Mouse (Mus musculus) hindbrain, embryonic 11.5 days (tissue): ENCODE measurements at regions not wholly inside any gene's neighbourhood (a gene's known extent, or its start where the extent isn't known, plus 50 kb on each side); places are given as distances from the start of the nearest gene placed in this dataset.

Experiments
- ATAC-seq: fragments of 200-750 bp; cut with Nextera tagmentation; 2 replicates; pipeline ENCODE4 v1.8.0; 2017; ENCODE audit warnings: mild to moderate bottlenecking, moderate TSS enrichment, moderate library complexity; ENCODE audit not compliant: low FRiP score
- DNase-seq: peaks from one replicate; pipeline ENCODE4 v3.0.0-alpha.2; 2015; ENCODE audit warnings: low spot score
- H3K27ac ChIP-seq: fragments of 300-500 bp; sonication (generic); 2 replicates; pipeline ENCODE4 v1.5.1; 2014; ENCODE audit warnings: mild to moderate bottlenecking, low read depth, low read length
- H3K27me3 ChIP-seq: fragments of 300-500 bp; sonication (generic); 2 replicates; pipeline ENCODE4 v1.6.1; 2014; ENCODE audit warnings: mild to moderate bottlenecking, low read length, moderate library complexity, mixed read lengths; ENCODE audit not compliant: control insufficient read depth, insufficient read depth
- H3K36me3 ChIP-seq: fragments of 300-500 bp; sonication (generic); 2 replicates; pipeline ENCODE4 v1.6.1; 2014; ENCODE audit warnings: mild to moderate bottlenecking, low read length, moderate library complexity, mixed read lengths; ENCODE audit not compliant: control insufficient read depth, insufficient read depth
- H3K4me1 ChIP-seq: fragments of 300-500 bp; sonication (generic); replicated peaks from 2 replicates; pipeline ENCODE4 v1.6.1; 2014; ENCODE audit warnings: low read length, mixed read lengths; ENCODE audit not compliant: control insufficient read depth, insufficient read depth
- H3K4me2 ChIP-seq: fragments of 300-500 bp; sonication (generic); replicated peaks from 2 replicates; pipeline ENCODE4 v1.6.1; 2014; ENCODE audit warnings: mild to moderate bottlenecking, low read depth, low read length
- H3K4me3 ChIP-seq: fragments of 300-500 bp; sonication (generic); 2 replicates; pipeline ENCODE4 v1.5.1; 2014; ENCODE audit warnings: low read depth, low read length
- H3K9ac ChIP-seq: fragments of 300-500 bp; sonication (generic); 2 replicates; pipeline ENCODE4 v1.6.1; 2014; ENCODE audit warnings: low read depth, low read length
- H3K9me3 ChIP-seq: fragments of 300-500 bp; sonication (generic); 2 replicates; pipeline ENCODE4 v1.6.1; 2016; ENCODE audit warnings: low read length; ENCODE audit not compliant: control insufficient read depth
- WGBS: fragments of 180-500 bp; shearing (Covaris S2); extraction: QIAGEN DNeasy Blood & Tissue Kit; methylation state at CpG from one replicate; pipeline ENCODE4 v1.1.7; 2014; 5-methylcytosine and 5-hydroxymethylcytosine counted together

GRCm38 (mm10) chr10:91701822-91702221 is 520.7 kb upstream of the Tmpo start:
- no peak overlapping the region for H3K4me2 ChIP-seq
- WGBS = 83% methylated on average over 3 of the region's 3 CpGs
- H3K27ac ChIP-seq = no peak overlapping the region
- no peak overlapping the region for H3K9ac ChIP-seq
- no peak for DNase-seq
- H3K9me3 ChIP-seq = no peaks in the 10 kb centered on the region
- no peaks in the 10 kb centered on the region for H3K36me3 ChIP-seq
- no peak overlapping the region for H3K4me3 ChIP-seq
- no peaks in the 10 kb centered on the region for H3K27me3 ChIP-seq
- ATAC-seq = no peak
- no peaks in the 10 kb centered on the region for H3K4me1 ChIP-seq

- Histone ChIP-seq H3K9me3 (no peaks in the 10 kb centered on the region), H3K4me3 (no peak overlapping the region), H3K4me1 (no peaks in the 10 kb centered on the region), H3K4me2 (no peak overlapping the region), H3K27me3 (no peaks in the 10 kb centered on the region), H3K36me3 (no peaks in the 10 kb centered on the region), H3K27ac (peak overlapping the region; percentile 67), H3K9ac (no peak overlapping the region)
- peak; percentile 10 for DNase-seq
- 54% methylated on average over 8 of the region's 8 CpGs for WGBS
- ATAC-seq = peak; percentile 60; the same call in 1 of the 2 replicates
These were observed 505.0 kb upstream of the Tmpo start for GRCm38 (mm10) chr10:91686082-91686618.

- no peaks in the 10 kb centered on the region for H3K9me3 ChIP-seq
- no peaks in the 10 kb centered on the region for H3K27me3 ChIP-seq
- no peaks in the 10 kb centered on the region for H3K4me1 ChIP-seq
- H3K4me2 ChIP-seq = no peak overlapping the region
- 54% methylated on average over 8 of the region's 8 CpGs for WGBS
- H3K4me3 ChIP-seq = no peak overlapping the region
- no peak overlapping the region for H3K9ac ChIP-seq
- H3K27ac ChIP-seq = peak overlapping the region; percentile 67
- ATAC-seq = peak; percentile 87
- peak; percentile 22 for DNase-seq
- H3K36me3 ChIP-seq = no peaks in the 10 kb centered on the region
These were observed 504.3 kb upstream of the Tmpo start for GRCm38 (mm10) chr10:91685164-91686027.

- H3K4me3 ChIP-seq = no peak overlapping the region
- DNase-seq (no peak), ATAC-seq (no peak)
- no peak overlapping the region for H3K9ac ChIP-seq
- no peak overlapping the region for H3K27ac ChIP-seq
- H3K4me2 ChIP-seq = no peak overlapping the region
- no peaks in the 10 kb centered on the region for H3K36me3 ChIP-seq
- no peaks in the 10 kb centered on the region for H3K4me1 ChIP-seq
- H3K27me3 ChIP-seq = no peaks in the 10 kb centered on the region
- no peaks in the 10 kb centered on the region for H3K9me3 ChIP-seq
These were observed 498.5 kb upstream of the Tmpo start for GRCm38 (mm10) chr10:91679641-91680040.

- no peaks in the 10 kb centered on the region for H3K36me3 ChIP-seq
- H3K4me2 ChIP-seq = no peak overlapping the region
- H3K4me1 ChIP-seq = no peaks in the 10 kb centered on the region
- DNase-seq = no peak
- H3K9me3 ChIP-seq = no peaks in the 10 kb centered on the region
- no peak overlapping the region for H3K4me3 ChIP-seq
- no peak overlapping the region for H3K9ac ChIP-seq
- ATAC-seq = no peak
- no peak overlapping the region for H3K27ac ChIP-seq
- no peaks in the 10 kb centered on the region for H3K27me3 ChIP-seq
These were observed 456.8 kb upstream of the Tmpo start for GRCm38 (mm10) chr10:91637911-91638310.

GRCm38 (mm10) chr10:91628672-91629071 is 447.6 kb upstream of the Tmpo start:
- Histone ChIP-seq H3K9me3 (no peaks in the 10 kb centered on the region), H3K27ac (no peak overlapping the region), H3K4me1 (no peaks in the 10 kb centered on the region), H3K4me3 (no peak overlapping the region), H3K9ac (no peak overlapping the region), H3K36me3 (no peaks in the 10 kb centered on the region), H3K4me2 (no peak overlapping the region), H3K27me3 (no peaks in the 10 kb centered on the region)
- no peak for ATAC-seq
- 45% methylated on average over 6 of the region's 6 CpGs for WGBS
- DNase-seq = peak; percentile 8

GRCm38 (mm10) chr10:91622281-91622680 is 441.2 kb upstream of the Tmpo start:
- DNase-seq (no peak), ATAC-seq (no peak)
- WGBS = 86% methylated on average over 2 of the region's 2 CpGs

GRCm38 (mm10) chr10:91613794-91614479 is 432.8 kb upstream of the Tmpo start:
- ATAC-seq (no peak), DNase-seq (peak; percentile 18)
- Histone ChIP-seq H3K9ac (no peak overlapping the region), H3K4me2 (no peak overlapping the region), H3K27me3 (no peaks in the 10 kb centered on the region), H3K4me3 (no peak overlapping the region), H3K4me1 (no peaks in the 10 kb centered on the region), H3K27ac (no peak overlapping the region), H3K36me3 (no peaks in the 10 kb centered on the region), H3K9me3 (no peaks in the 10 kb centered on the region)
- 84% methylated on average over 8 of the region's 8 CpGs for WGBS

More at GRCm38 (mm10) chr10:91622281-91622680, 441.2 kb upstream of the Tmpo start:
- Histone ChIP-seq H3K27ac (no peak overlapping the region), H3K4me3 (no peak overlapping the region), H3K4me1 (no peaks in the 10 kb centered on the region), H3K36me3 (no peaks in the 10 kb centered on the region), H3K4me2 (no peak overlapping the region), H3K9me3 (no peaks in the 10 kb centered on the region), H3K27me3 (no peaks in the 10 kb centered on the region), H3K9ac (no peak overlapping the region)
